Mouse (Mus musculus) liver, embryonic 13.5 days (tissue): ENCODE data around the gene Ccdc3. TPM values are rescaled to one million over a fixed set of nuclear protein-coding genes. Genes with fewer than 3 reads are reported as not detected.
A peak's percentile ranks its signal among the peaks of the same experiment; 100 is the strongest.

Source experiments
- ATAC-seq: fragments of 200-750 bp; cut with Nextera tagmentation; 2 replicates; pipeline ENCODE4 v1.8.0; 2017; ENCODE audit warnings: low read depth, mild to moderate bottlenecking, moderate number of reproducible peaks, moderate library complexity
- DNase-seq: peaks from one replicate; pipeline ENCODE4 v3.0.0; 2022
- H3K27ac ChIP-seq: fragments of 300-500 bp; sonication (generic); 2 replicates; pipeline ENCODE4 v1.5.1; 2015; ENCODE audit warnings: moderate library complexity, mild to moderate bottlenecking, inconsistent platforms
- H3K27me3 ChIP-seq: fragments of 300-500 bp; sonication (generic); 2 replicates; pipeline ENCODE4 v1.6.1; 2015; ENCODE audit warnings: mild to moderate bottlenecking, inconsistent platforms
- H3K36me3 ChIP-seq: fragments of 300-500 bp; sonication (generic); 2 replicates; pipeline ENCODE4 v1.6.1; 2015; ENCODE audit warnings: mild to moderate bottlenecking, inconsistent platforms
- H3K4me1 ChIP-seq: fragments of 300-500 bp; sonication (generic); replicated peaks from 2 replicates; pipeline ENCODE4 v1.6.1; 2015; ENCODE audit warnings: inconsistent platforms
- H3K4me2 ChIP-seq: fragments of 300-500 bp; sonication (generic); 2 replicates; pipeline ENCODE4 v1.6.1; 2015; ENCODE audit warnings: inconsistent platforms, mild to moderate bottlenecking, moderate library complexity
- H3K4me3 ChIP-seq: fragments of 300-500 bp; sonication (generic); replicated peaks from 2 replicates; pipeline ENCODE4 v1.5.1; 2015; ENCODE audit warnings: mild to moderate bottlenecking, inconsistent platforms
- H3K9ac ChIP-seq: fragments of 300-500 bp; sonication (generic); 2 replicates; pipeline ENCODE4 v1.6.1; 2015; ENCODE audit warnings: mild to moderate bottlenecking, inconsistent platforms
- H3K9me3 ChIP-seq: fragments of 300-500 bp; sonication (generic); replicated peaks from 2 replicates; pipeline ENCODE4 v1.6.1; 2016; ENCODE audit warnings: inconsistent platforms
- WGBS: fragments of 180-500 bp; shearing (Covaris S2); methylation state at CpG from one replicate; pipeline ENCODE4 v1.1.7; 2015; ENCODE audit not compliant: insufficient replicate concordance; 5-methylcytosine and 5-hydroxymethylcytosine counted together
- polyA plus RNA-seq: library from polyadenylated mRNA; unstranded; fragments of >200 nt; fragmentation: Nextera tagmentation; extraction: Ambion mirVana; gene quantifications from 2 replicates; pipeline ENCODE4 v1.2.1, GENCODE M21; 2015

The Ccdc3 gene
- polyA plus RNA-seq, 1 experiment from 2014 or later, result 4.0 TPM

- Histone ChIP-seq H3K9me3 (no peaks in the 10 kb centered on the region), H3K27ac (no peak overlapping the region), H3K27me3 (no peaks in the 10 kb centered on the region), H3K9ac (no peak overlapping the region), H3K4me2 (no peak overlapping the region), H3K4me3 (no peak overlapping the region), H3K4me1 (peaks cover 20% of the 10 kb centered on the region), H3K36me3 (no peaks in the 10 kb centered on the region)
- DNase-seq, result no peak
- 38% methylated on average over 3 of the region's 3 CpGs for WGBS
- peak; percentile 66; the same call in 1 of the 2 replicates for ATAC-seq
These were observed 24.5 kb downstream of the Ccdc3 start for GRCm38 (mm10) chr2:5161908-5162674.

GRCm38 (mm10) chr2:5162756-5163155, 25.2 kb downstream of the Ccdc3 start:
- no peaks in the 10 kb centered on the region for H3K36me3 ChIP-seq
- 32% methylated on average over 5 of the region's 5 CpGs for WGBS
- H3K4me1 ChIP-seq, result peaks cover 20% of the 10 kb centered on the region
- DNase-seq, result no peak
- H3K9me3 ChIP-seq, result no peaks in the 10 kb centered on the region
- H3K4me3 ChIP-seq, result no peak overlapping the region
- H3K27ac ChIP-seq, result no peak overlapping the region
- no peak overlapping the region for H3K9ac ChIP-seq
- H3K4me2 ChIP-seq, result no peak overlapping the region
- no peaks in the 10 kb centered on the region for H3K27me3 ChIP-seq
- peak; percentile 45; the same call in 1 of the 2 replicates for ATAC-seq

- no peak overlapping the region for H3K4me2 ChIP-seq
- no peak overlapping the region for H3K27ac ChIP-seq
- no peak overlapping the region for H3K4me3 ChIP-seq
- no peak overlapping the region for H3K9ac ChIP-seq
- peaks cover 20% of the 10 kb centered on the region for H3K4me1 ChIP-seq
- no peaks in the 10 kb centered on the region for H3K27me3 ChIP-seq
- no peaks in the 10 kb centered on the region for H3K36me3 ChIP-seq
- ATAC-seq (no peak), DNase-seq (no peak)
- H3K9me3 ChIP-seq, result no peaks in the 10 kb centered on the region
- WGBS, result 25% methylated on average over 4 of the region's 4 CpGs
These were observed 28.4 kb downstream of the Ccdc3 start for GRCm38 (mm10) chr2:5165941-5166361.

- H3K4me1 ChIP-seq, result peaks cover 15% of the 10 kb centered on the region
- H3K9me3 ChIP-seq, result no peaks in the 10 kb centered on the region
- H3K27ac ChIP-seq, result no peak overlapping the region
- ATAC-seq (no peak), DNase-seq (no peak)
- H3K36me3 ChIP-seq, result no peaks in the 10 kb centered on the region
- H3K27me3 ChIP-seq, result no peaks in the 10 kb centered on the region
- no peak overlapping the region for H3K9ac ChIP-seq
- 59% methylated on average over 2 of the region's 2 CpGs for WGBS
- H3K4me2 ChIP-seq, result no peak overlapping the region
- H3K4me3 ChIP-seq, result no peak overlapping the region
These were observed 29.2 kb downstream of the Ccdc3 start for GRCm38 (mm10) chr2:5166796-5167195.

- Histone ChIP-seq H3K9ac (no peak overlapping the region), H3K27ac (no peak overlapping the region), H3K27me3 (no peaks in the 10 kb centered on the region), H3K9me3 (no peaks in the 10 kb centered on the region), H3K4me1 (no peaks in the 10 kb centered on the region), H3K36me3 (no peaks in the 10 kb centered on the region), H3K4me3 (no peak overlapping the region), H3K4me2 (no peak overlapping the region)
- ATAC-seq (no peak), DNase-seq (no peak)
- 64% methylated on average over 4 of the region's 4 CpGs for WGBS
These were observed 33.2 kb downstream of the Ccdc3 start for GRCm38 (mm10) chr2:5170815-5171214.

- H3K9me3 ChIP-seq, result no peaks in the 10 kb centered on the region
- DNase-seq (no peak), ATAC-seq (no peak)
- H3K27ac ChIP-seq, result no peak overlapping the region
- H3K4me1 ChIP-seq, result no peaks in the 10 kb centered on the region
- H3K4me2 ChIP-seq, result no peak overlapping the region
- no peak overlapping the region for H3K4me3 ChIP-seq
- 49% methylated on average over 5 of the region's 5 CpGs for WGBS
- no peaks in the 10 kb centered on the region for H3K27me3 ChIP-seq
- no peak overlapping the region for H3K9ac ChIP-seq
- H3K36me3 ChIP-seq, result no peaks in the 10 kb centered on the region
These were observed 33.9 kb downstream of the Ccdc3 start for GRCm38 (mm10) chr2:5171301-5172000.

- Histone ChIP-seq H3K4me2 (no peak overlapping the region), H3K4me3 (no peak overlapping the region), H3K27ac (no peak overlapping the region), H3K9me3 (no peaks in the 10 kb centered on the region), H3K27me3 (no peaks in the 10 kb centered on the region), H3K4me1 (no peaks in the 10 kb centered on the region), H3K36me3 (no peaks in the 10 kb centered on the region), H3K9ac (no peak overlapping the region)
- DNase-seq, result no peak
- 48% methylated on average over 2 of the region's 2 CpGs for WGBS
- ATAC-seq, result no peak
These were observed 35.2 kb downstream of the Ccdc3 start for GRCm38 (mm10) chr2:5172773-5173172.

- no peaks in the 10 kb centered on the region for H3K36me3 ChIP-seq
- no peak overlapping the region for H3K4me2 ChIP-seq
- no peaks in the 10 kb centered on the region for H3K9me3 ChIP-seq
- DNase-seq (no peak), ATAC-seq (no peak)
- H3K4me3 ChIP-seq, result no peak overlapping the region
- H3K9ac ChIP-seq, result no peak overlapping the region
- H3K27me3 ChIP-seq, result no peaks in the 10 kb centered on the region
- H3K4me1 ChIP-seq, result no peaks in the 10 kb centered on the region
- no peak overlapping the region for H3K27ac ChIP-seq
These were observed 37.1 kb downstream of the Ccdc3 start for GRCm38 (mm10) chr2:5174716-5175115.

GRCm38 (mm10) chr2:5181462-5182443, 44.2 kb downstream of the Ccdc3 start:
- no peak for DNase-seq
- H3K4me2 ChIP-seq, result no peak overlapping the region

GRCm38 (mm10) chr2:5184166-5184565, 46.6 kb downstream of the Ccdc3 start:
- Histone ChIP-seq H3K36me3 (no peaks in the 10 kb centered on the region), H3K4me3 (no peak overlapping the region), H3K4me1 (no peaks in the 10 kb centered on the region), H3K27ac (no peak overlapping the region), H3K27me3 (no peaks in the 10 kb centered on the region), H3K9ac (no peak overlapping the region), H3K4me2 (no peak overlapping the region), H3K9me3 (no peaks in the 10 kb centered on the region)
- ATAC-seq (no peak), DNase-seq (no peak)
- 47% methylated on average over 4 of the region's 4 CpGs for WGBS

More at GRCm38 (mm10) chr2:5181462-5182443, 44.2 kb downstream of the Ccdc3 start:
- Histone ChIP-seq H3K36me3 (no peaks in the 10 kb centered on the region), H3K9me3 (no peaks in the 10 kb centered on the region), H3K9ac (no peak overlapping the region), H3K27me3 (no peaks in the 10 kb centered on the region), H3K4me3 (no peak overlapping the region), H3K27ac (no peak overlapping the region), H3K4me1 (no peaks in the 10 kb centered on the region)
- ATAC-seq, result no peak
- WGBS, result 56% methylated on average over 5 of the region's 5 CpGs

GRCm38 (mm10) chr2:5185631-5186030, 48.1 kb downstream of the Ccdc3 start:
- no peaks in the 10 kb centered on the region for H3K27me3 ChIP-seq
- no peak overlapping the region for H3K4me3 ChIP-seq
- no peak overlapping the region for H3K4me2 ChIP-seq
- H3K36me3 ChIP-seq, result no peaks in the 10 kb centered on the region
- H3K9ac ChIP-seq, result no peak overlapping the region
- WGBS, result 46% methylated on average over 3 of the region's 3 CpGs
- no peak for DNase-seq
- H3K27ac ChIP-seq, result no peak overlapping the region
- no peak for ATAC-seq
- H3K9me3 ChIP-seq, result no peaks in the 10 kb centered on the region
- H3K4me1 ChIP-seq, result no peaks in the 10 kb centered on the region
